Mouse (Mus musculus) ES-CJ7 (cell line): ENCODE data around the gene Spats1.

Experiments
- DNase-seq: peaks from one replicate; pipeline ENCODE4 v3.0.0; 2011; ENCODE audit warnings: low read depth, low spot score

The Spats1 gene

DNA sequence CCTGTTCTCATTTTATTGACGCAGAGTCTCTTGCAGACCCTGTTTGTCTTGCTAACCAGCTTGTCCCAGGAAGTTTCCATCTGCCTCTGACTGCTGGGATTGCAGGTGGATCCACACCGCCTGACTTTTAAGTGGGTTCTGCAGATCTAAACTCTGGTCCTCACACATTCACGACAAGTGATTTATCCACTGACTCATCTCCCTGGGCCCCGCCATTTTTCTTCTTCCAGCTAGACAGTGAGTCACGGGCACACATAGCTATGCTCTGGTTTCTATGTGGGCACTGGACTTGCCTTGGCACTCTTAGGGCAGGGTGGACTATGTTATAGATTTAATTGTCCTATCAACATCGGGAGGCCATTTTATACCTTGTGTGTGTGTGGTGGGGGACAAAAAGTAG lies 14.5 kb upstream of the Spats1 start:
- DNase-seq: no peak

- no peak for DNase-seq
Measured at GRCm38 (mm10) chr17:45488321-45489254, 13.4 kb upstream of the Spats1 start.

- DNase-seq: peak; percentile 65
Measured at GRCm38 (mm10) chr17:45487216-45487615, 12.0 kb upstream of the Spats1 start.

DNA sequence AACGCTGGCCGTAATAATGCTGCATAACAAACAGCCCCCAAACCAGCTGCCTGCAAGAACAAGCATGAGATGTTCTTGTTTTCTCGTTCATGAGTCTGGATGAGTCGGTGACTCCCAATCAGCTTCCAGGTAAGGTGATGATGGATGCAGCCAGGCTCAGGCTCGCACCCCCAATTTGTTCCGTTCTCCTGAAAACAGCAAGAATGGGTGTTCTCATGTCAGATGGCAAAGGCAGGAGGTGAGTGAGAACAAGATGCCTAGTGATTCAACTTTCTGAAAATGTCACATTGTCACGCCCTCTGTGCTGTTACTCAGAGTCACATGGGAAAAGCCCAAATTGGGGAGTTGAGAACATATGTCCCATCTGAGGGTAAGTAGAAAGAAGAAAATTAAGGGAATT lies 10.4 kb upstream of the Spats1 start:
- DNase-seq: no peak

- no peak for DNase-seq
Measured at GRCm38 (mm10) chr17:45480429-45480828, 5.2 kb upstream of the Spats1 start.

- peak; percentile 86 for DNase-seq
Measured at GRCm38 (mm10) chr17:45478234-45478825, 3.1 kb upstream of the Spats1 start.

GRCm38 (mm10) chr17:45474146-45474545 lies 1.1 kb downstream of the Spats1 start:
- DNase-seq: peak; percentile 53

- DNase-seq: peak; percentile 68
Measured at GRCm38 (mm10) chr17:45473667-45474066, 1.5 kb downstream of the Spats1 start.

GRCm38 (mm10) chr17:45470726-45471125 lies 4.5 kb downstream of the Spats1 start:
- DNase-seq: no peak

GRCm38 (mm10) chr17:45468302-45468701 lies 6.9 kb downstream of the Spats1 start:
- DNase-seq: peak; percentile 60

DNA sequence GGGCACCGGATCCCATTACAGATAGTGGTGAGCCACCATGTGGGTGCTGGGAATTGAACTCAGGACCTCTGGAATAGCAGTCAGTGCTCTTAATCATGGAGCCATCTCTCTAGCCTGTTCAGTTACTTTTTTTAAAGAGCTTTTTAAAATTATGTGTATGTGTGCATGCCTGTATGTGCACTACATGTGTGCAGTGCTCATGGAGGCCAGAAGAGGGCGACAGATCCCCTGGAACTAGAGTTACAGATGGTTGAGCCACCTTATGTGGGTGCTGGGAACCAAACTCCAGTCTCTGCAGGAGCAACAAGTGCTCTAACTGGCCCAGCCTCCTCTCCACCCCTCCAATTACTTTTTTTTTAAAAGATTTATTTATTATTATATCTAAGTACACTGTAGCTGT lies 8.5 kb downstream of the Spats1 start:
- DNase-seq: peak; percentile 52

GRCm38 (mm10) chr17:45464255-45464654 lies 11.0 kb downstream of the Spats1 start:
- peak; percentile 57 for DNase-seq

GRCm38 (mm10) chr17:45462506-45462905 lies 12.7 kb downstream of the Spats1 start:
- peak; percentile 74 for DNase-seq

DNA sequence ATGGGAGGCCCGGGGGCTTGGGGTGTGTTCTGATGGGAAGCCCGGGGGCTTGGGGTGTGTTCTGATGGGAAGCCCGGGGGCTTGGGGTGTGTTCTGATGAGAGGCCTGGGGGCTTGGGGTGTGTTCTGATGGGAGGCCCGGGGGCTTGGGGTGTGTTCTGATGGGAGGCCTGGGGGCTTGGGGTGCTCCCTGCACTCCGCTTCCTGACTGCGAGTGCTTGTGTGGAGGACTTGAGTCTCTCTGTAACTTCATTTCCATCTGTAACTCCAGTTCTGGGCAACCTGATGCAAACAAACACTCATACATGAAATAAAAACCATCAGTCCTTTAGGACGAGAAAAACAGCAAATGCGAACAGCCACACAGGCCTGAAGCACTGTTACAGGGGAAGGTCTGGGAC lies 16.2 kb downstream of the Spats1 start:
- DNase-seq: peak; percentile 67

- peak; percentile 70 for DNase-seq
Measured at GRCm38 (mm10) chr17:45458516-45458915, 16.7 kb downstream of the Spats1 start.

GRCm38 (mm10) chr17:45457487-45457886 lies 17.7 kb downstream of the Spats1 start:
- peak; percentile 91 for DNase-seq

DNA sequence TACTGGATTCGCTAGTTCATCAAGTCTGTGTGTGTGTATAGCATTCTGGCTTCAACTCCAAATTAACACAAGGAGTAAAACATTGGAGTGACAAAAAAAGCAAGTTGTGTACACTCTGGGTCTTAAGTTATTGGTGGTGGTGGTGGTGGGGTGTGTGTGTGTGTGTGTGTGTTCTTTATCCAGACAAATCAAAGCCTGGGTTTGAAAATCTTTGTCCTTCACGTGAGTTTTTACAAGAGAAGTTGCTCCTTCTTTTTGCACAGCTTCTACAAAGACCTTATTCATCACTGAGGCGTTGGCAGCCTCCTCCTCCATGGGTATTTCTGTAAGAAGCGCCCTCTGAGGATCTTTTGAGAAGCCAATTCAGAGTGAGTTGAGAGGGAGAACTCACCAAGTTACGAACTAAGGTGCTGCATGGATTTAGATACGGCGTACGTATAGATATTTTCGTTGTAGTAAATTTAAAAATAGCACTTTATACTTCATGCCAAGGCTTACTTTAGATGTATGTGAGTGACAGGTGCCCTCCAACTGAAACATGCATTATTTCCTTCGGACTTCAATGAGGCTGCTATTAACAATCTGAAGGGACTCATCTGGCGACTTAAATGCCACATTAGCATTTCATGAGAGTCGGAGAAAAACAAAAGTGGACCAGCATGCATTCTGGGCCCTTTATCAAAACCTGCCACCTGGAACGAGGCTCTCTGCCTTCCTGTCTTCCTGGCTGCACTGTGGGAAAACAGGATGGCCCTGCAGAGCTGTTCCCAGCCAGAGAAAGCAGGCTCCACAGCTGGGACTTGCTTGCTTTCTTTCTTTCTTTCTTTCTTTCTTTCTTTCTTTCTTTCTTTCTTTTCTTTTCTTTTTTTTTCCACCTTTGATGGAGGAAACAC lies 18.7 kb downstream of the Spats1 start:
- peak; percentile 73 for DNase-seq

GRCm38 (mm10) chr17:45455783-45456182 lies 19.4 kb downstream of the Spats1 start:
- DNase-seq: peak; percentile 63

DNA sequence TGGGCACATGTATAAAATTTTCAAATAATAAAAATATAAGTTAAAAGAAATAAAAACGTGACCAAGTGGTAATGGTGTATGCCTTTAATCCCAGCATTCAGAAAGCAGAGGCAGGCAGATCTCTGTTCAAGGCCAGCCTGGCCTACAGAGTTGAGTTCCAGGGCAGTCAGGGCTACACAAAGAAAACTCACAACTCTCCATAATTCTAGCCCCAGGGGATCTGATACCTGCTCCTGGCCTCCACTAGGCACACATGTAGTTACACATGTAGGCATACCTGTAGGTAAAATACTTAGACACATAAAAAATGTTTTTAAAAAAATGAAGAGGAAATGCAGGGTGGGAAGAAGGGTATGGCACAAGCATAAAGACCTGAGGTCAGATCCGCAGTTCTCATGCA lies 20.4 kb downstream of the Spats1 start:
- peak; percentile 53 for DNase-seq

DNA sequence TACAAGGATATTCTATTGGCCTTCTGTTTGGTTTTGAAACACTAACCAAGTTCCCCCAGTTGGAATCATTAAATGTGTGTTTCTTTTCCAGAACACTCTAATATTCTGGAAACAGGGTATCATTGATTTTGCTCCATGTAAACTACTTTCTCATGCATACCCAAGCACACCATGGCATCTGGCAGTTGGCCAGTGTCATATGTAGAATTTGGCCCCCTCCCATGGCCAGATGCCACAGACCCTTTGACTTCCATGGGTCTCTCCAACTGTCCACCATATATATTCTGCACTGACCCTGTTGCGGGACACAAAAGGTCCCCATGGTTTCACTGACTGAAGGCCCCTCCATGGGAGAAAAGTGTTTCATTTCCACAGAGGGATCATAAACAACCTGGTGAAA lies 22.9 kb downstream of the Spats1 start:
- no peak for DNase-seq

GRCm38 (mm10) chr17:45450153-45450552 lies 25.1 kb downstream of the Spats1 start:
- no peak for DNase-seq

- peak; percentile 77 for DNase-seq
Measured at GRCm38 (mm10) chr17:45449586-45449985, 25.6 kb downstream of the Spats1 start.
